Mouse (Mus musculus): Measurements from ENCODE around the gene Fstl4.
"Not testable (repeated sequence)": the region's sequence is repeated elsewhere in the genome, so short reads cannot be mapped to it uniquely, and the experiment has no call there.

Gene Fstl4

DNA sequence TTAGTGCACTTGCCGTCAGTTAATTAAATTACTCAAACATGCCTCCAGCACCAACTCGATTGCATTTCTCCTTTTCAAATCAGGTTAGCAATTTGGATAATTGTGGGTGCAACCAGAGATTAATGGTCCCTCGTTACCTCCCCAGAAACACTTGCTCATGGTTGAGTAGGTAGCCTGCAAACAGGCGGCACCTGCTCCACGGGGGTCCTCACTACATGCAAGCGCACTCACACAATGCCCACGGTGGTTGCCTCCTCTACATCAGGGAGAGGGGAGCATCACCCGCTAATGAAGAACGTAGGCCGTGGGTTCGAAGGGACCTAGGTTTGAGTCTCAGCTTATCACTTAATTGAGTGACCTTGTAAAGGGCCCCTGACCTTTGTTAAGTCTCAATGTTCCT lies 371.9 kb downstream of the Fstl4 start:
- in situ Hi-C loops (cut with MboI): no loop called here

- in situ Hi-C loops (cut with MboI): no loop called here
These were observed 372.9 kb downstream of the Fstl4 start for GRCm38 (mm10) chr11:53137381-53137780.

DNA sequence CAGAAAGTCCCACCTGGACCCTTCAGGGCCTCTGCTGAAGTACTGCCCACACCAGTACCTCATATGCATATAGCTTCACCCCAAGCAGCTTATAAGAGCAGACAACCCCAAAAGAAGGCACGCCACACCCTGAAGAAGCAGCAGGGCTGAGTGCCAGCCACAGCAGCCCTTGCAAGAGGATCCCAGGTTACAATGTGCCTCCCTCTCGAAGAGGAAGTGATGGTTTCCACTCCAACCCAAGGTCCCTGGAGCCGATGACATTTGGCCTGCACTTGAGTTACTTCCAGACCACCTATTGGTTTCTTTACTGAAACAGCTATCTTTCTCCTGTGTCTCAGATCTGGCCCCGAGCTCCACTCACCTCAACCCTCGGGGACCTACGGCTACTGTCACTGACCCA lies 373.8 kb downstream of the Fstl4 start:
- in situ Hi-C loops (cut with MboI): no loop called here

DNA sequence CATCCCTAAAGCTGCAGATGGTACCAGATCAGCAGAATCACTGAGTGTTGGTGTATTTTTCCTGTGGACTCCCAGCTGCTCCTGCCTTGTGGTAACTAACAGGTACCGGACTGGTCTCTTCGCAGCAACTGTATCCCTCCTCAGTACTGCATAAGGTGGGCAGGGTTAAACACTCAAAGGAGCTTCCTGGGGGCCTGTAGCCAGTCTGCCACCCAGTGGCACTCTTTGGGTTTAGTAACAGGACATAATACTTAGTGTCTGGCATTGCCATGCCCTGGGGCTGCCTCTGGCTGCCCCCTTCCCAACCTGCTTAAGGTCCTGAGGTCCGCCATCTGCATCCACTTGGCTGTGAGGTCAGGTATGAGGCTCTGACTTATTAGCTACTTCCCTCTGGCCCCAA lies 375.2 kb downstream of the Fstl4 start:
- in situ Hi-C loops (cut with MboI): no loop called here

- in situ Hi-C loops (cut with MboI): no loop called here
These were observed 375.8 kb downstream of the Fstl4 start for GRCm38 (mm10) chr11:53140196-53140595.

DNA sequence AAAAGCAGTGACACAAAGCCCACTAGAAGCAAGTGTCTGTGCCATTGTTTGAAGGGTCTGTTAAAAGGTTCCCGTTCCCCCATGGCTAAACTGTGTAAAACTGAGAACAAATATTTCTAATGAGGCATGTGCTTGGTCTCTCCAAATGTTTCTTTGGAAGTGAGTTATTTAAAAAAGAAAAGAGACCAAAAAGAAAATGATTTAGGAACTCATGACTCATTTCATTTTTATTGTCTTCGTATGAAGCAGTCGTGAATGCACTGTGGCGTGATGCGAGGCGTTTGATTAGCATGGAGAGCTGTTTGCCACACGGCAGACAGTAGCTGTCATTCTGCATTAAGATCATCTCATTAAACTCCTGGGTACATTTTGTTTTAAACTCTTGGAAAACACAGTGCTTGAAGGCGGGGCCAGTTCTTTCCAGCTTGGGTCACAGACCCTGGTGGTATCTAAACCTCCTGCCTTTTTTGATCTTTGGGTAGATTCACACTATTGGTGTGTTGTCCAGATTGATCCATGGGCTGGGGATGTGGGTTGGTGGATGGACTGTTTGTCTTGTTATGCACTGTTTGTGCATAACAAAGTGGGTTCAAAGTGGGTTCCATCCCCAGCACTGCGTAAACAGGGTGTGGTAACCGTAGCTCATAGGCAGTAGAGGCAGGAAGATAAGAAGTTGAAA lies 376.4 kb downstream of the Fstl4 start:
- in situ Hi-C loops (cut with MboI): no loop called here

- in situ Hi-C loops (cut with MboI): no loop called here
These were observed 379.1 kb downstream of the Fstl4 start for GRCm38 (mm10) chr11:53143522-53143921.

- in situ Hi-C loops (cut with MboI): no loop called here
These were observed 380.1 kb downstream of the Fstl4 start for GRCm38 (mm10) chr11:53144506-53144905.

DNA sequence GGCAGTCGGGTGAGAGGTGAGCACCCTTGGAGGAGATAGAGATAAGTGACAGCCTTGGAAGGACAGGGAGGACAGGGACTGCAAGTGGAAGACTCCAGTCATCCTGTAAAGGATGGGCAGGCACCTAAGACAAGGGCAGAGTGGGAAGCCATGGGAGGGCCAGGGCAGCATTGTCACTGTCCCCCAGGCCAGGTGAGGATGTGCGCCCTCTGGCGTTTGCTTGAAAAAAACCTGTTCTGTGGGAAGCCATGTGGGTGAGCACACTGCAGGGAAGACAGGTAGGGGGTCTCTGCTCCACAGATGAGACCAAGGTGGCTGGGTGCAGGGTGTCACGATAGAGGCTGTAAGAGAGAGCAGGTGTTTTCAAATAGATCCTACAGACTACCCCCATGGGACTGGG lies 381.9 kb downstream of the Fstl4 start:
- in situ Hi-C loops (cut with MboI): no loop called here

- in situ Hi-C loops (cut with MboI): no loop called here
These were observed 392.0 kb downstream of the Fstl4 start for GRCm38 (mm10) chr11:53156463-53156862.

DNA sequence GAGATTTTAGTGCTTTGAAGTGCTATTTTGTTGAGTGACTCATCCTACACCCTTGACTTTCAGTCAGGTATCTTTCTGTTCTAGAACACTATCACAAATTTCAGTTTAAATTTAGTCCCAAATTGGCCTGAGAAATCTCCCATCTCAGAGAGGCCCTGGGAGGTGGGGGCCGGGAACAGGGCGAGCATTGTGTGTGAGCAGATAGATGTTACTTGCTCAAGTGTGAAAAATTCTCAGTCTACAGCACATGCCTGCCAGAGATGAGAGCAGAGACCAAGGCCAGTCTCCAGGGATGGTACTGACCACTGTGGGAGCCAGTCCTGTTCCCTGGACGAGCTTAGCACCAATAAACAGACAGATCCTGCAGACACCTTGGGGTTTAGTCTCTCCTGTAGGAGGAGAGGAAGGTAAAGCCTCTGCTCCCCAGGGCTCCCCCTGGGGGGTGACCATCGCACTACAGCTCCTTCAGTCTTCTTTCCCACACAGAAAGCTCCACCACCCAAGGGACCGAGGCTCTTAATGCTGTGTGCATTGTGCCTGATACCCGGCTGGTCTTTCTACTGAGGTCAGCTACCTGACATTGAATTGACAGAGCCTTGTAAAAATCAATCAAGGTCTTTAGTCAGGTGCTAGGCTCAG lies 393.3 kb downstream of the Fstl4 start:
- in situ Hi-C loops (cut with MboI): no loop called here

DNA sequence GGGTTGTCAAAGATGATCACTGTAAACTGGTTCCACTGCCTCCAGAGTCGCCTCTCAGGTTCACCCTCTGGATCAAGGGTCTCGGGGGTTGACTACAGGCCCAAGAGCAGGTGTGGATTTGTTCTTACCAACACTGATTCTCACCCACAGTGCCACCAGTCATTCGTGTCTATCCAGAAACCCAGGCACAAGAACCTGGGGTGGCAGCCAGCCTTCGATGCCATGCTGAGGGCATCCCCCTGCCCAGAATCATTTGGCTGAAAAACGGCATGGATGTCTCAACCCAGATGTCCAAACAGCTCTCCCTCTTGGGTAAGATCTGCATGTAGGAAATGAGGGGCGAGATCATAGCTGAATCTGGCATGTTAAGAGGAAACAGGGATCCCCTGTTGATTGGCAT lies 398.0 kb downstream of the Fstl4 start:
- in situ Hi-C loops (cut with MboI): loop anchor here (10.0 kb wide), 1 partner anchor 92 kb away; no protein-coding TSS in a partner anchor

DNA sequence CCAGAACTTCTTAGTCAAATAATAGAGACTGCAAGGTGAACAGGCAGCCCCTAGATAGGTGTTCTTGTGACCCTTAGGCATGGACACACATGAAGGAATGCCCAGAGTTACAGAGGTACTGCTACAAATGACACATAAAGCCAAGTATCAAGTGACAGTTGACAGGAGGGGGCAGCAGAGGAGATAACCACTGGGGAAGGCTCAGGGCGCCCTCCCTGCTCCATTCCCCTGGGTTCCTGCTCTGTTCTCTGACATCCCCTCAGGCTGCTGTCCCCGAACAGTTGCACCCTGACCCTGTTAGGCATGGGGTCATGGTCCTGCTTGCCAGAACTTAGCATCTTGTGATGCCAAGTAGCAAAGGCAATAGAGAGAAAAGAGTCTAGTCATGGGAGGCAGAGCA lies 402.0 kb downstream of the Fstl4 start:
- in situ Hi-C loops (cut with MboI): loop anchor here (10.0 kb wide), 1 partner anchor 88 kb away; no protein-coding TSS in a partner anchor

DNA sequence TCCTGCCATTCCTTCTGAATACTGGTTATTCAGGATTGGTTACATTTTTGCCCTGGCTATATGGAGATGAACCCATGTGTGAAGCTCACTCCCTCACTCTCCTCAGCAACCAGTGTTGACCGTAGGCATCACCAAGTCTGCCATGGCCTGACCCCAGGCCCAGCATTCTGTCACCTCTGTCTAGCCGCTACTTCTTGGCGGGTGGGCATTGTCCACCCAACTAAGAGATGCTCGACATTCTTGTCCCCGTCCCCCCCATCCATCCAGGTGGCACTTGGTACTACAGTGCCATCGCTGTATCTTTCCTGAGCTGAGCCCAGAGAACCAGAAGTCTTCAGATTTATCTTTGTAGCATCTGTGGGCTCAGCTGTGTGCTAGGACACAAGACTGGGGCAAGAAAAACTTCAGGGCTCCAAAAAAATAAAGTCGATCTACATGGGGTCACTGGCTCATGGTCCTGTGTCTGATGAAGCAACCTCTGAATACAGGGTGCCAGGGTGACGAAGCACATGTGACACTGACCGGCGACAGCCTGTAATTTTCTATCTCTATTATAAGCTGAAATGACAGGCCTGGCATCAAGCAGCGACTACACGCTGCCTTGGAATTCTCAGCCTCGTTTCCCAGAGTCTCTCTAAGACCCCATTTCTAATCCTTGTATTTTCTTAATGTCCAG lies 417.9 kb downstream of the Fstl4 start:
- in situ Hi-C loops (cut with MboI): no loop called here

DNA sequence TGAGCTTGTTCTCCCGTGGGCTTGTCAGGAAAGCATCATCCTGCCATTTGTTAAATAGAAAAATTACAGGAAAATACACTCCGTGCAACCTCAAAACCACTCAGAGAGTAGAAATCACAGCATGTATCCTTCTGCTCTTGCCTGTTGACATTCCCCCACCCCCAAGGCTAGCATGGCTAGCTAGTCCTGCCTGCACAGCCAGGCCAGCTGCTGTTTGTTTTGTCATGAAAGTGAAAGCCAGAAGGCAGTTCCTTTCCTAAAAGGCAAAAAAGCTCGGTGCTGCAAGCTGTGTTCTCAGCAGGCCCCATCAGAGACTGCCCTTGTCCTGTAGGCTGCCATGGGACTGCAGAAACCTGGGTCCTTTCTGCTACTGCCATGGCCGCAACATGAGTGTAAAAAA lies 418.4 kb downstream of the Fstl4 start:
- in situ Hi-C loops (cut with MboI): no loop called here

DNA sequence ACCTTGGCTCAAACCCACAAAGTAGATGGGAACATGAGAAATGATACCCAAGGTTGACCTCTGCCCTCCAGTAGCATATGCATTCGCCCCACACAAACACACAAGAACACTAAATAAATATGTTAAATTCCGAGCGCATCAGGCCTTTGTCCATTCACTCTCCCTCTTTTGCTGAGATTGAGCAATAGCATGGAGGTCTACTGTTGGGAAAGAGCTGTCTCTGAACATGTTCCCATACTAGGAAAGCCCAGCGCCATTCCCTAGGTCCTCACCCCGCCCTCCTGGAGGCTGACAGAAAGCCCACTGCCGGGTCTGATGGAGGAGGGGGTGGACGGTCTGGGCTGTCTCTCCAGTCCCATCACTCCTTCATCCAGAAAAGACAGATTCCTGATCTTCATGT lies 419.6 kb downstream of the Fstl4 start:
- in situ Hi-C loops (cut with MboI): no loop called here

- in situ Hi-C loops (cut with MboI): no loop called here
These were observed 420.3 kb downstream of the Fstl4 start for GRCm38 (mm10) chr11:53184698-53185097.

GRCm38 (mm10) chr11:53187427-53188140 lies 423.1 kb downstream of the Fstl4 start:
- in situ Hi-C loops (cut with MboI): no loop called here

GRCm38 (mm10) chr11:53196551-53196950 lies 432.1 kb downstream of the Fstl4 start:
- in situ Hi-C loops (cut with MboI): not testable (repeated sequence)

- in situ Hi-C loops (cut with MboI): no loop called here
These were observed 432.7 kb downstream of the Fstl4 start for GRCm38 (mm10) chr11:53197111-53197510.

- in situ Hi-C loops (cut with MboI): no loop called here
These were observed 438.2 kb downstream of the Fstl4 start for GRCm38 (mm10) chr11:53202459-53203250.

DNA sequence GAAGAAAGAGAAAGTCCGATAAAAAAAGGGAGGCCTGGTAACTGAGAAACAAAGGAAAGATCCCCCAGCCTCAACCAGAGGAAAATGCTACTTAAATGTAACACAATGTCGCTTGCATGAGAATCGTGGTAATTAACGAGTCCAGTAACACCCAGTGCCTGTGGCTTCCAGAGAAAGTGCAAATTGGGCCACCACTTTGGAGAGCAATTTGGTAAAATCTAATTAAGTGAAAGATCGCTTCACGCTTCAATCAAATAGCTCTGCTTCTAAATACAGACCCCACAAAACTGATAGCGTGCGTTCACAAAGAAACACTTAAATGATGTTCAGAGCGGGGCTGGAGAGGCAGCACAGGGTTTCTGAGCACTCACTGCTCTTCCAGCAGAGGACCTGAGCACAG lies 446.4 kb downstream of the Fstl4 start:
- in situ Hi-C loops (cut with MboI): no loop called here
